Mouse (Mus musculus) forebrain, embryonic 11.5 days (tissue): ENCODE data around the gene Iqgap2. TPM values are rescaled to one million over a fixed set of nuclear protein-coding genes. Genes with fewer than 3 reads are reported as not detected.

Source experiments
- ATAC-seq: fragments of 200-750 bp; cut with Nextera tagmentation; replicated peaks from 2 replicates; pipeline ENCODE4 v1.8.0; 2017; ENCODE audit warnings: moderate TSS enrichment; ENCODE audit not compliant: low FRiP score
- DNase-seq: peaks from one replicate; pipeline ENCODE4 v3.0.0-alpha.2; 2017; ENCODE audit warnings: low spot score
- H3K27ac ChIP-seq: fragments of 300-500 bp; sonication (generic); 2 replicates; pipeline ENCODE4 v1.5.1; 2014; ENCODE audit warnings: low read depth, low read length
- H3K27me3 ChIP-seq: fragments of 300-500 bp; sonication (generic); 2 replicates; pipeline ENCODE4 v1.6.1; 2014; ENCODE audit warnings: mild to moderate bottlenecking, low read length, mixed read lengths; ENCODE audit not compliant: control insufficient read depth, insufficient read depth
- H3K36me3 ChIP-seq: fragments of 300-500 bp; sonication (generic); 2 replicates; pipeline ENCODE4 v1.6.1; 2014; ENCODE audit warnings: mild to moderate bottlenecking, low read length, moderate library complexity, mixed read lengths; ENCODE audit not compliant: control insufficient read depth, insufficient read depth
- H3K4me1 ChIP-seq: fragments of 300-500 bp; sonication (generic); replicated peaks from 2 replicates; pipeline ENCODE4 v1.6.1; 2014; ENCODE audit warnings: low read length, mixed read lengths; ENCODE audit not compliant: control insufficient read depth, insufficient read depth
- H3K4me2 ChIP-seq: fragments of 300-500 bp; sonication (generic); 2 replicates; pipeline ENCODE4 v1.6.1; 2014; ENCODE audit warnings: low read depth, mild to moderate bottlenecking, low read length, moderate library complexity, mixed read lengths; ENCODE audit not compliant: severe bottlenecking
- H3K4me3 ChIP-seq: fragments of 300-500 bp; sonication (generic); 2 replicates; pipeline ENCODE4 v1.5.1; 2014; ENCODE audit warnings: low read depth, low read length
- H3K9ac ChIP-seq: fragments of 300-500 bp; sonication (generic); 2 replicates; pipeline ENCODE4 v1.6.1; 2014; ENCODE audit warnings: low read length
- H3K9me3 ChIP-seq: fragments of 300-500 bp; sonication (generic); 2 replicates; pipeline ENCODE4 v1.6.1; 2016; ENCODE audit warnings: low read length, mixed read lengths; ENCODE audit not compliant: control insufficient read depth
- WGBS: fragments of 180-500 bp; shearing (Covaris S2); extraction: QIAGEN DNeasy Blood & Tissue Kit; methylation state at CpG from one replicate; pipeline ENCODE4 v1.1.7; 2014; 5-methylcytosine and 5-hydroxymethylcytosine counted together
- polyA plus RNA-seq: library from polyadenylated mRNA; unstranded; fragments of >200 nt; fragmentation: Nextera tagmentation; extraction: Ambion mirVana; gene quantifications from 2 replicates; pipeline ENCODE4 v1.2.1, GENCODE M21; 2014

Iqgap2 gene
- polyA plus RNA-seq, 1 experiment from 2014 or later: 20.1 TPM

- H3K4me1 ChIP-seq: peaks cover 3% of the 10 kb centered on the region
- ATAC-seq: no peak
- no peak overlapping the region for H3K27ac ChIP-seq
These were observed 114.5 kb downstream of the Iqgap2 start for GRCm38 (mm10) chr13:95777237-95777636.

DNA sequence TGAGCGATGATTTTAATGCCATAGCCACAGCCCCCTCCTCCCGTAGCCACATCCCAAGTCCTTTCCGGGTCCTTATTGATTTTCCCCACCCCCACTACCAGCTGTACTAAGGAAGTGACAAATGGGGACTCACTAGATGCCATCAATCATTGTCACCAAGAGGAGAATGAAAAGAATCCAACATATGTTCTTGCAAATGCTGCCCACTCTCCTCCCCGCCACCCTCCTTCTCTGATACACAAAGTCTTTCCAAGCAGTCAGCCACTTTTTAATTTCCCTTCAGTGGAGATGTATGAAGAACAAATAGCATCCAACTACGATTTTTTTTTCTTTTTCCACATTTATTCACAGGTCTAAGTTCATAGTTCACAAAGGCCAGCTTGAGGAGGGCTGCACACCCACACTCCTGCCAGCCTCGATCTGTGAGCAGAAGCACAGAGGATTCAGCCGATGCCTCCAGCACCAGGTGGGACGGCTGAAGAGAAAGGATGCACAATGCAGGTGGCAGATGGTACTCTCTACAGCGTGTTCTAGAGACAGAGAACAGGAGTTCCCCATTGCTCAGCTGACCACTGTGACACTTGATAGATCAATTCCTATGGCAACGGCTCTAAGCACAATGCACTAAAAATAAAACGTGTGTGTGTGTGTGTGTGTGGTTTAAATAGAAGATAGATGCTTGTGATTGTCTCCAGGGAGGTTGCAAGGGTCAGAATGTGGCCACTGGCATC, 116.6 kb downstream of the Iqgap2 start:
- Histone ChIP-seq H3K27ac (no peak overlapping the region), H3K4me2 (no peak overlapping the region), H3K27me3 (no peaks in the 10 kb centered on the region), H3K9me3 (no peaks in the 10 kb centered on the region), H3K4me1 (peaks cover 3% of the 10 kb centered on the region; the same call in 1 of the 2 replicates), H3K9ac (no peak overlapping the region), H3K4me3 (no peak overlapping the region), H3K36me3 (no peaks in the 10 kb centered on the region)
- ATAC-seq (peak; percentile 44), DNase-seq (no peak)
- WGBS: 52% methylated on average over 11 of the region's 11 CpGs

More at GRCm38 (mm10) chr13:95777237-95777636, 114.5 kb downstream of the Iqgap2 start:
- H3K4me2 ChIP-seq: no peak overlapping the region
- DNase-seq: peak; percentile 54
- H3K9ac ChIP-seq: no peak overlapping the region
- H3K36me3 ChIP-seq: no peaks in the 10 kb centered on the region
- H3K9me3 ChIP-seq: no peaks in the 10 kb centered on the region
- H3K4me3 ChIP-seq: no peak overlapping the region
- no peaks in the 10 kb centered on the region for H3K27me3 ChIP-seq
- WGBS: 25% methylated on average over 2 of the region's 2 CpGs

DNA sequence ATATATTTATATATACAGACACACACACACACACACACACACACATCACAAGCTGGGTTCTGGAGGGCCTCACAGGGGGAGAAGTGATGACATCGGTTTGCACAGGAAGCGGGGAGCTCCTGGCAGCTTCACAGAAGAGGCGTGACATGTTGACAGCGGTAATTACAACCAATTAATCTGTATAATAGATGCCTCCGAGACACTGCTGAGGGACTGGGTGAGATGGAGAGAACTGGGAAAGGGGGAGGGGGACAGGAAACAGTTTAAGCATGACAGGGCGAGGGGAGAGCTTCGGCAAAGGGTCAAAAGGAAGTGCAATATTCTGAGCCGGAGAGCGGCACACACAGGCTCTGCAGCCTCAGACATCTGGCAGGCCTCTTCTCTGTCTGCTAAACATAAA, 126.7 kb downstream of the Iqgap2 start:
- WGBS: 27% methylated on average over 9 of the region's 9 CpGs
- H3K36me3 ChIP-seq: no peaks in the 10 kb centered on the region
- H3K4me2 ChIP-seq: 0 out of 2 replicates have a peak overlapping the region, but pooled peaks have one; percentile 5
- H3K4me3 ChIP-seq: no peak overlapping the region
- no peaks in the 10 kb centered on the region for H3K27me3 ChIP-seq
- H3K27ac ChIP-seq: peak overlapping the region; percentile 66; the same call in 1 of the 2 replicates
- no peak overlapping the region for H3K9ac ChIP-seq
- peaks cover 8% of the 10 kb centered on the region for H3K4me1 ChIP-seq
- H3K9me3 ChIP-seq: no peaks in the 10 kb centered on the region
- ATAC-seq (peak; percentile 87), DNase-seq (peak; percentile 60)

- Histone ChIP-seq H3K27me3 (no peaks in the 10 kb centered on the region), H3K9me3 (no peaks in the 10 kb centered on the region), H3K9ac (no peak overlapping the region), H3K4me2 (no peak overlapping the region), H3K4me1 (peaks cover 8% of the 10 kb centered on the region), H3K36me3 (no peaks in the 10 kb centered on the region), H3K4me3 (no peak overlapping the region), H3K27ac (no peak overlapping the region)
- DNase-seq (no peak), ATAC-seq (0 out of 2 replicates have a peak, but pooled peaks have one; percentile 26)
- 44% methylated on average over 3 of the region's 3 CpGs for WGBS
These were observed 127.7 kb downstream of the Iqgap2 start for GRCm38 (mm10) chr13:95763876-95764517.

- 86% methylated on average over 2 of the region's 2 CpGs for WGBS
- DNase-seq: no peak
- H3K4me2 ChIP-seq: no peak overlapping the region
These were observed 131.9 kb downstream of the Iqgap2 start for GRCm38 (mm10) chr13:95759810-95760209.

DNA sequence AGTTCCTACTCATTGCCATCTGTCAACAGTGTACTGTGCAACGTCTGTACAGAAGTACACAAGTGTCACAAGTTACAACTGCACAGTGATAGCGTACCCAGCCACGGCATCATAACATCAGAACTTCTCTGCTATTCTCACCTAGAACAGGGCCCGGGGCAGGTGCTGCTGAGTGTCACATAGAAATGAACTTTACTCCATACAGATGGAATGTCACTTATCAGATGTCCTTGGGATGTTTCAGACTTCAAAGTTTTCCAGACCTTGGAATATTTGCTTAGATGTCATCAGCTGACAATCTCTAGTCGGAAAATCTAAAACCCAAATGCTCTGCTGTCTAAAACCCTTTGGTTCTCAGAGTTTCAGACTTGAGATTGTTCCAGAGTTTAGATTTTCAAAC, 137.4 kb downstream of the Iqgap2 start:
- Histone ChIP-seq H3K27me3 (no peaks in the 10 kb centered on the region), H3K36me3 (no peaks in the 10 kb centered on the region), H3K4me3 (no peak overlapping the region), H3K9me3 (no peaks in the 10 kb centered on the region), H3K9ac (no peak overlapping the region), H3K4me1 (no peaks in the 10 kb centered on the region), H3K4me2 (no peak overlapping the region), H3K27ac (no peak overlapping the region)
- ATAC-seq (no peak), DNase-seq (no peak)
- WGBS: 92% methylated on average over 5 of the region's 5 CpGs

More at GRCm38 (mm10) chr13:95759810-95760209, 131.9 kb downstream of the Iqgap2 start:
- Histone ChIP-seq H3K27me3 (no peaks in the 10 kb centered on the region), H3K9ac (no peak overlapping the region), H3K9me3 (no peaks in the 10 kb centered on the region), H3K27ac (no peak overlapping the region), H3K4me1 (peaks cover 3% of the 10 kb centered on the region; the same call in 1 of the 2 replicates), H3K4me3 (no peak overlapping the region), H3K36me3 (no peaks in the 10 kb centered on the region)
- no peak for ATAC-seq

- H3K4me1 ChIP-seq: no peaks in the 10 kb centered on the region
- no peaks in the 10 kb centered on the region for H3K27me3 ChIP-seq
- no peak for DNase-seq
- H3K4me2 ChIP-seq: no peak overlapping the region
- ATAC-seq: no peak
- H3K27ac ChIP-seq: no peak overlapping the region
- H3K4me3 ChIP-seq: no peak overlapping the region
- no peaks in the 10 kb centered on the region for H3K9me3 ChIP-seq
- no peak overlapping the region for H3K9ac ChIP-seq
- WGBS: 89% methylated on average over 9 of the region's 9 CpGs
- H3K36me3 ChIP-seq: no peaks in the 10 kb centered on the region
These were observed 139.3 kb downstream of the Iqgap2 start for GRCm38 (mm10) chr13:95752386-95752785.

GRCm38 (mm10) chr13:95747541-95747940, 144.2 kb downstream of the Iqgap2 start:
- H3K9me3 ChIP-seq: no peaks in the 10 kb centered on the region
- H3K36me3 ChIP-seq: no peaks in the 10 kb centered on the region
- no peak overlapping the region for H3K4me3 ChIP-seq
- no peak for ATAC-seq
- no peak overlapping the region for H3K4me2 ChIP-seq
- DNase-seq: no peak
- H3K4me1 ChIP-seq: no peaks in the 10 kb centered on the region
- no peak overlapping the region for H3K9ac ChIP-seq
- 91% methylated on average over 11 of the region's 11 CpGs for WGBS
- no peaks in the 10 kb centered on the region for H3K27me3 ChIP-seq
- H3K27ac ChIP-seq: no peak overlapping the region
